Mouse (Mus musculus) stomach, embryonic 16.5 days (tissue): ENCODE data around the gene Olfr353. TPM values are rescaled to one million over a fixed set of nuclear protein-coding genes. Genes with fewer than 3 reads are reported as not detected.

Source experiments
- polyA plus RNA-seq: library from polyadenylated mRNA; unstranded; fragments of >200 nt; fragmentation: Nextera tagmentation; extraction: Ambion mirVana; gene quantifications from 2 replicates; pipeline ENCODE4 v1.2.1, GENCODE M21; 2015

Gene Olfr353
- polyA plus RNA-seq, 1 experiment from 2014 or later, result not detected

Other genes with a start within 250 kb of the Olfr353 start
- not detected in 2 replicates for gene Olfr346, start 207.1 kb downstream of the Olfr353 start, polyA plus RNA-seq
- gene Olfr347, start 161.0 kb downstream of the Olfr353 start, polyA plus RNA-seq, result not detected in 2 replicates
- gene Olfr348, start 108.7 kb downstream of the Olfr353 start, polyA plus RNA-seq, result not detected in 2 replicates
- gene Olfr50, start 102.4 kb downstream of the Olfr353 start, polyA plus RNA-seq, result not detected in 2 replicates
- not detected in 2 replicates for gene Olfr3, start 75.9 kb downstream of the Olfr353 start, polyA plus RNA-seq
- gene Olfr350, start 46.6 kb downstream of the Olfr353 start, polyA plus RNA-seq, result not detected in 2 replicates
- not detected in 2 replicates for gene Olfr351, start 30.3 kb downstream of the Olfr353 start, polyA plus RNA-seq
- not detected in 2 replicates for gene Olfr352, start 24.5 kb downstream of the Olfr353 start, polyA plus RNA-seq
- not detected in 2 replicates for gene Olfr354, start 12.7 kb upstream of the Olfr353 start, polyA plus RNA-seq
- not detected in 2 replicates for gene Olfr355, start 36.0 kb upstream of the Olfr353 start, polyA plus RNA-seq
- gene Olfr356, start 44.2 kb upstream of the Olfr353 start, polyA plus RNA-seq, result not detected in 2 replicates
- gene Olfr357, start 100.9 kb upstream of the Olfr353 start, polyA plus RNA-seq, result not detected in 2 replicates
- gene Olfr358, start 116.4 kb upstream of the Olfr353 start, polyA plus RNA-seq, result not detected in 2 replicates
- gene Olfr360, start 172.8 kb upstream of the Olfr353 start, polyA plus RNA-seq, result not detected in 2 replicates
- not detected in 2 replicates for gene Olfr361, start 196.4 kb upstream of the Olfr353 start, polyA plus RNA-seq
- not detected in 2 replicates for gene Olfr362, start 225.0 kb upstream of the Olfr353 start, polyA plus RNA-seq
- not detected in 2 replicates for gene Olfr364-ps1, start 246.4 kb upstream of the Olfr353 start, polyA plus RNA-seq